Mouse (Mus musculus) liver, embryonic 14.5 days (tissue): ENCODE measurements around the gene Clint1. TPM values are rescaled to one million over a fixed set of nuclear protein-coding genes. Genes with fewer than 3 reads are reported as not detected.

ENCODE experiments used
- ATAC-seq: fragments of 200-750 bp; cut with Nextera tagmentation; 2 replicates; pipeline ENCODE4 v1.8.0; 2017; ENCODE audit warnings: moderate number of reproducible peaks, mild to moderate bottlenecking, moderate library complexity; ENCODE audit not compliant: insufficient read depth
- DNase-seq, 3 experiments: peaks; one replicate each; pipeline ENCODE4 v3.0.0-alpha.2; 2012 to 2013; ENCODE audit warnings: low read depth in 3 of 3, low spot score in 3 of 3
- H3K27ac ChIP-seq: fragments of 300-500 bp; sonication (generic); 2 replicates; pipeline ENCODE4 v1.5.1; 2014; ENCODE audit warnings: moderate library complexity, mild to moderate bottlenecking, control low read depth, inconsistent platforms
- H3K27me3 ChIP-seq: fragments of 300-500 bp; sonication (generic); 2 replicates; pipeline ENCODE4 v1.6.1; 2014; ENCODE audit warnings: mild to moderate bottlenecking, low read length, moderate library complexity; ENCODE audit not compliant: control insufficient read depth, insufficient read depth
- H3K36me3 ChIP-seq: fragments of 300-500 bp; sonication (generic); replicated peaks from 2 replicates; pipeline ENCODE4 v1.6.1; 2014; ENCODE audit warnings: low read depth; ENCODE audit not compliant: control insufficient read depth, insufficient read depth
- H3K4me1 ChIP-seq, 2 experiments: fragments of 200-500 bp in 1 of 2; fragments of 300-500 bp in 1 of 2; sonication (generic) in 1 of 2; replicated peaks; 2 replicates each; pipeline ENCODE4 v1.6.1; 2012 to 2014; ENCODE audit warnings: antibody characterized with exemption in 1 of 2, inconsistent platforms in 1 of 2, low read length in 1 of 2; ENCODE audit not compliant: control insufficient read depth in 2 of 2, insufficient read depth in 2 of 2
- H3K4me2 ChIP-seq: fragments of 300-500 bp; sonication (generic); 2 replicates; pipeline ENCODE4 v1.6.1; 2014; ENCODE audit warnings: low read depth, mild to moderate bottlenecking, control low read depth, moderate library complexity
- H3K4me3 ChIP-seq, 2 experiments: fragments of 200-500 bp in 1 of 2; fragments of 300-500 bp in 1 of 2; sonication (generic) in 1 of 2; 2 replicates each; pipeline ENCODE4 v1.5.1; 2012 to 2014; ENCODE audit warnings: low read depth in 2 of 2, low read length in 2 of 2, mild to moderate bottlenecking in 2 of 2, control low read depth in 1 of 2, inconsistent platforms in 1 of 2, moderate library complexity in 1 of 2; ENCODE audit not compliant: insufficient read depth in 1 of 2
- H3K9ac ChIP-seq: fragments of 300-500 bp; sonication (generic); replicated peaks from 2 replicates; pipeline ENCODE4 v1.6.1; 2014; ENCODE audit warnings: mild to moderate bottlenecking, control low read depth, moderate library complexity
- H3K9me3 ChIP-seq: fragments of 300-500 bp; sonication (generic); 2 replicates; pipeline ENCODE4 v1.6.1; 2016; ENCODE audit warnings: low read length, mixed read lengths; ENCODE audit not compliant: control insufficient read depth
- CTCF ChIP-seq: IDR thresholded peaks from 2 replicates; pipeline ENCODE4 v1.5.1; 2016; ENCODE audit warnings: antibody characterized with exemption, low read depth, control low read depth
- EP300 ChIP-seq: IDR thresholded peaks from 2 replicates; pipeline ENCODE4 v1.6.1; 2016; ENCODE audit warnings: antibody characterized with exemption, low read depth
- WGBS: fragments of 180-500 bp; shearing (Covaris S2); extraction: QIAGEN DNeasy Blood & Tissue Kit; methylation state at CpG from one replicate; pipeline ENCODE4 v1.1.7; 2014; ENCODE audit not compliant: insufficient replicate concordance; 5-methylcytosine and 5-hydroxymethylcytosine counted together
- polyA plus RNA-seq, 2 experiments: library from polyadenylated mRNA; depleted of rRNA in 1 of 2; stranded (reverse) in 1 of 2; unstranded in 1 of 2; fragments of >200 nt; fragmentation: Nextera tagmentation in 1 of 2; extraction: Ambion mirVana in 1 of 2; gene quantifications; 2 replicates each; pipeline versions ENCODE4 v1.2.1 to v1.2.3; 2012 to 2014

The Clint1 gene
- polyA plus RNA-seq, 2 experiments, result 41.6 to 46.0 TPM

- DNase-seq (no peak), ATAC-seq (no peak)
- H3K36me3 ChIP-seq, result no peaks in the 10 kb centered on the region
- WGBS, result 78% methylated on average over 6 of the region's 6 CpGs
- no peak overlapping the region for H3K4me3 ChIP-seq
- H3K4me1 ChIP-seq, result peaks cover 0 to 4% of the 10 kb centered on the region in 2 experiments; a peak in 1 of 4 replicates
- H3K27me3 ChIP-seq, result no peaks in the 10 kb centered on the region
- H3K27ac ChIP-seq, result no peak overlapping the region
- H3K9ac ChIP-seq, result no peak overlapping the region
- H3K4me2 ChIP-seq, result no peak overlapping the region
- TF ChIP-seq CTCF (no peak), EP300 (no peak)
- no peaks in the 10 kb centered on the region for H3K9me3 ChIP-seq
Measured at GRCm38 (mm10) chr11:45918018-45918417, 66.2 kb downstream of the Clint1 start.

- H3K27me3 ChIP-seq, result no peaks in the 10 kb centered on the region
- no peak for DNase-seq
- no peak for ATAC-seq
Measured at GRCm38 (mm10) chr11:45918836-45919235, 67.0 kb downstream of the Clint1 start.

GRCm38 (mm10) chr11:45921026-45921425 lies 69.2 kb downstream of the Clint1 start:
- Histone ChIP-seq H3K9me3 (no peaks in the 10 kb centered on the region), H3K4me1 (peaks cover 0 to 4% of the 10 kb centered on the region in 2 experiments; a peak in 1 of 4 replicates), H3K27ac (no peak overlapping the region), H3K27me3 (no peaks in the 10 kb centered on the region), H3K4me3 (no peak overlapping the region), H3K36me3 (no peaks in the 10 kb centered on the region), H3K9ac (no peak overlapping the region), H3K4me2 (no peak overlapping the region)
- 53% methylated on average over 8 of the region's 8 CpGs for WGBS
- TF ChIP-seq EP300, result no peak
- DNase-seq, result no peak
- ATAC-seq, result no peak

More at GRCm38 (mm10) chr11:45918836-45919235, 67.0 kb downstream of the Clint1 start:
- Histone ChIP-seq H3K4me2 (no peak overlapping the region), H3K4me1 (peaks cover 0 to 4% of the 10 kb centered on the region in 2 experiments; a peak in 1 of 4 replicates), H3K36me3 (no peaks in the 10 kb centered on the region), H3K27ac (no peak overlapping the region), H3K4me3 (no peak overlapping the region), H3K9me3 (no peaks in the 10 kb centered on the region), H3K9ac (no peak overlapping the region)
- no peak for TF ChIP-seq EP300
- no peak for TF ChIP-seq CTCF
- WGBS, result 57% methylated on average over 4 of the region's 4 CpGs

GRCm38 (mm10) chr11:45921480-45921898 lies 69.6 kb downstream of the Clint1 start:
- Histone ChIP-seq H3K4me2 (no peak overlapping the region), H3K4me3 (no peak overlapping the region), H3K27ac (no peak overlapping the region), H3K9ac (no peak overlapping the region), H3K36me3 (no peaks in the 10 kb centered on the region), H3K9me3 (no peaks in the 10 kb centered on the region), H3K27me3 (no peaks in the 10 kb centered on the region), H3K4me1 (peaks cover 0 to 4% of the 10 kb centered on the region in 2 experiments; a peak in 1 of 4 replicates)
- DNase-seq (no peak), ATAC-seq (peak; percentile 39; the same call in 1 of the 2 replicates)
- TF ChIP-seq EP300 (no peak), CTCF (no peak)
- 35% methylated on average over 10 of the region's 10 CpGs for WGBS

GRCm38 (mm10) chr11:45925436-45925835 lies 73.6 kb downstream of the Clint1 start:
- ATAC-seq, result no peak
- Histone ChIP-seq H3K9me3 (no peaks in the 10 kb centered on the region), H3K27ac (no peak overlapping the region), H3K4me2 (no peak overlapping the region), H3K36me3 (no peaks in the 10 kb centered on the region), H3K27me3 (no peaks in the 10 kb centered on the region), H3K9ac (no peak overlapping the region), H3K4me1 (peaks cover 0 to 4% of the 10 kb centered on the region in 2 experiments; a peak in 1 of 4 replicates), H3K4me3 (no peak overlapping the region)
- 58% methylated on average over 6 of the region's 6 CpGs for WGBS
- no peak for TF ChIP-seq CTCF
- no peak for DNase-seq
